Mouse (Mus musculus) liver, postnatal 0 days (tissue): ENCODE measurements at regions not wholly inside any gene's neighbourhood (a gene's known extent, or its start where the extent isn't known, plus 50 kb on each side); places are given as distances from the start of the nearest gene placed in this dataset.
"Not testable (repeated sequence)": the region's sequence is repeated elsewhere in the genome, so short reads cannot be mapped to it uniquely, and the experiment has no call there.

ENCODE experiments used
- ATAC-seq: fragments of 200-750 bp; cut with Nextera tagmentation; 2 replicates; pipeline ENCODE4 v1.8.0; 2017; ENCODE audit warnings: mild to moderate bottlenecking, moderate library complexity
- DNase-seq: peaks from one replicate; pipeline ENCODE4 v3.0.0-alpha.2; 2016
- H3K27ac ChIP-seq: fragments of 300-500 bp; sonication (generic); 2 replicates; pipeline ENCODE4 v1.5.1; 2014; ENCODE audit warnings: antibody characterized with exemption, moderate library complexity, mild to moderate bottlenecking, low read depth
- H3K27me3 ChIP-seq: fragments of 300-500 bp; sonication (generic); 2 replicates; pipeline ENCODE4 v1.6.1; 2014; ENCODE audit warnings: low read length, control low read depth, mixed read lengths; ENCODE audit not compliant: insufficient read depth
- H3K36me3 ChIP-seq: fragments of 300-500 bp; sonication (generic); replicated peaks from 2 replicates; pipeline ENCODE4 v1.6.1; 2014; ENCODE audit warnings: mild to moderate bottlenecking, control low read depth, low read length, moderate library complexity, mixed read lengths; ENCODE audit not compliant: insufficient read depth
- H3K4me1 ChIP-seq: fragments of 300-500 bp; sonication (generic); 2 replicates; pipeline ENCODE4 v1.6.1; 2014; ENCODE audit warnings: antibody characterized with exemption, mild to moderate bottlenecking, control low read depth; ENCODE audit not compliant: insufficient read depth
- H3K4me2 ChIP-seq: fragments of 300-500 bp; sonication (generic); 2 replicates; pipeline ENCODE4 v1.6.1; 2014; ENCODE audit warnings: low read depth, mild to moderate bottlenecking, low read length, moderate library complexity, mixed read lengths
- H3K4me3 ChIP-seq: fragments of 300-500 bp; sonication (generic); 2 replicates; pipeline ENCODE4 v1.5.1; 2014; ENCODE audit warnings: low read depth, low read length
- H3K9ac ChIP-seq: fragments of 300-500 bp; sonication (generic); replicated peaks from 2 replicates; pipeline ENCODE4 v1.6.1; 2014; ENCODE audit warnings: mild to moderate bottlenecking, moderate library complexity
- H3K9me3 ChIP-seq: fragments of 300-500 bp; sonication (generic); 2 replicates; pipeline ENCODE4 v1.6.1; 2016; ENCODE audit warnings: mild to moderate bottlenecking, control low read depth, low read length, mixed read lengths
- CTCF ChIP-seq: sonication (generic); IDR thresholded peaks from 2 replicates; pipeline ENCODE4 v1.5.1; 2016; ENCODE audit warnings: antibody characterized with exemption, low read depth
- EP300 ChIP-seq: IDR thresholded peaks from 2 replicates; pipeline ENCODE4 v1.6.1; 2016; ENCODE audit warnings: antibody characterized with exemption, low read depth, mild to moderate bottlenecking
- WGBS: fragments of 180-500 bp; shearing (Covaris S2); extraction: QIAGEN DNeasy Blood & Tissue Kit; methylation state at CpG from one replicate; pipeline ENCODE4 v1.1.7; 2014; ENCODE audit not compliant: insufficient replicate concordance; 5-methylcytosine and 5-hydroxymethylcytosine counted together

DNA sequence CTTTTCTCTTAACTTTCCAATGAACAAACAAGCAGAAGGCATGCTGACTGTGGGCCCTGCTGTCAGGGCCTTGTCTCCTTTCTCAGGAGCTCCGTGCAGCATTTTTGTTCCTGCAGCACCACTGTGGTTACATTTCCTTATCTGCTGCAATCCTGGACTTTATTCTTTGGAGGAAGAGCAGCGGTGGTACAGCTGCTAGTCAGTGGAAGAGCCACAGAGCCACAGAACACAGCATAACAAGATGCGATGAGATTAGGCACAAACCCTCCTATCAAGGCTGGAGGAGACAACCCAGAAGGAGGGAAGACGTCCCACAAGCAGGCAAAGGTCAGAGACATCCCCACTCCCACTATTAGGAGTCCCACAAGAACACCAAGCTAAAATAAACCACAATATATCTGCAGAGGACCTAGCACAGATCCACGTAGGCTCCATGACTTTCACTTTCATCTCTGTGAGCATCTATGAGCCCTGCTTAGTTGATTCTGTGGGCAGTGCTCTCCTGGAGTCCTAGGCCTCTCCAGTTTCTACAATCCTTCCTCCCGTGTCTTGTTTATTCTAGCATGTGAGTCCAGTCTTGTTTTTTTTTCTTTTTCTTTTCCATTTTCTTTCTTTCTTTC, 133.0 kb downstream of the Zfp619 start:
- ATAC-seq, result no peak
- Histone ChIP-seq H3K9ac (no peak overlapping the region), H3K36me3 (no peaks in the 10 kb centered on the region), H3K4me1 (no peaks in the 10 kb centered on the region), H3K9me3 (no peaks in the 10 kb centered on the region), H3K4me3 (no peak overlapping the region), H3K27me3 (no peaks in the 10 kb centered on the region), H3K4me2 (no peak overlapping the region), H3K27ac (no peak overlapping the region)
- TF ChIP-seq CTCF (no peak), EP300 (no peak)
- WGBS, result 62% methylated on average over 6 of the region's 6 CpGs
- DNase-seq, result no peak

DNA sequence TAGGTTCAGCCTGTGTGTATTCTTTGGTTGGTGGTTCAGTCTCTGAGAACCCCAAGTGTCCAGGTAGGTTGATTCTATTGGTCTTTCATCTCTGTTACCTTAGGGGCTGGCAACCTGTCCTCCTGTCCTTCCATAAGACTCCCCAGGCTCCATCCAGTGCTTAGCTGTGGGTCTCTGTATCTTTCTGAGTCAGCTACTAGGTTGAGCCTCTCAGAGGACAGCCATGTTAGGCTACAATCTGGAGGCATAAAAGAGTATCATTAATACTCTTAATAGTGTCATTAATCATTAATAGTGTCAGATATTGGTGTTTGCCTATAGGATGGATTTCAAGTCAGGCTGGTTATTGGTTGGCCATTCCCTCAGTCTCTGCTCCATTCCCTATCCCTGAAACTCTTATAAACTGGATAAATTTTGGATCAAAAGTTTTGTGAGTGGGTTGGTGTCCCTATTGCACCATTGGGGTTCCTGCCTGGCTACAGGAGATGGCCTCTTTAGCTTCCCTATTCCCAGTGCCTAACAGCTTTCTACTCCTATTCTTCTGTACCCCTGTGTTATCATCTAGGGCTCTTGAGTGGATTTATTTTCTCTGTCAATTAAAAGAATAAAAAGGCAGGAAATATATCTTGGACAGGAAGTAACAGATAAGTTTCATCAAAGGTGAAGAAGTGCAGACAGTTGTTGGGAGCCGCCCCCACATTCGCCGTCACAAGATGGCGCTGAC, 137.2 kb downstream of the Zfp619 start:
- 30% methylated on average over 4 of the region's 4 CpGs for WGBS
- peak; percentile 66 for ATAC-seq

DNA sequence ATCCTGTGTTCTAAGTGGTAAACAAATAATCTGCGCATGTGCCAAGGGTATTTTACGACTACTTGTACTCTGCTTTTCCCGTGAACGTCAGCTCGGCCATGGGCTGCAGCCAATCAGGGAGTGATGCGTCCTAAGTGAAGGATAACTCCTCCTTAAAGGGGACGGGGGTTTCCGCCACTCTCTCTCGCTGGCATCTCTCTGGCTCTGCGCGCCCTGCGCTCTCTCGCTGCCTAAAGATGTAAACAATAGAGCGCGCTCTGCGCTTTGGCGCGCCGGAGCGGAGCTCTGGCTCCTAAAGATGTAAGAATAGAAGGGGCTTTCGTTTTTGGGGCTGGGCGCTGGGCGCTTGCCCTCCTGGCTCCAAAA, 137.7 kb downstream of the Zfp619 start:
- peak overlapping the region; percentile 50 for H3K9ac ChIP-seq
- peak; percentile 67 for ATAC-seq
- H3K9me3 ChIP-seq, H3K36me3 ChIP-seq, H3K27ac ChIP-seq, H3K4me1 ChIP-seq, H3K27me3 ChIP-seq, DNase-seq: not testable (repeated sequence)
- peak overlapping the region; percentile 61 for H3K4me2 ChIP-seq
- peak overlapping the region; percentile 45 for H3K4me3 ChIP-seq
- 8% methylated on average over 20 of the region's 23 CpGs for WGBS

More for the DNA sequence above, 137.2 kb downstream of the Zfp619 start:
- Histone ChIP-seq H3K4me3 (no peak overlapping the region), H3K27me3 (no peaks in the 10 kb centered on the region), H3K4me2 (no peak overlapping the region), H3K36me3 (no peaks in the 10 kb centered on the region), H3K27ac (no peak overlapping the region), H3K9me3 (no peaks in the 10 kb centered on the region), H3K9ac (no peak overlapping the region), H3K4me1 (0 out of 2 replicates have a peak, but pooled peaks cover 4% of the 10 kb centered on the region)
- no peak for DNase-seq
- TF ChIP-seq CTCF (no peak), EP300 (no peak)

DNA sequence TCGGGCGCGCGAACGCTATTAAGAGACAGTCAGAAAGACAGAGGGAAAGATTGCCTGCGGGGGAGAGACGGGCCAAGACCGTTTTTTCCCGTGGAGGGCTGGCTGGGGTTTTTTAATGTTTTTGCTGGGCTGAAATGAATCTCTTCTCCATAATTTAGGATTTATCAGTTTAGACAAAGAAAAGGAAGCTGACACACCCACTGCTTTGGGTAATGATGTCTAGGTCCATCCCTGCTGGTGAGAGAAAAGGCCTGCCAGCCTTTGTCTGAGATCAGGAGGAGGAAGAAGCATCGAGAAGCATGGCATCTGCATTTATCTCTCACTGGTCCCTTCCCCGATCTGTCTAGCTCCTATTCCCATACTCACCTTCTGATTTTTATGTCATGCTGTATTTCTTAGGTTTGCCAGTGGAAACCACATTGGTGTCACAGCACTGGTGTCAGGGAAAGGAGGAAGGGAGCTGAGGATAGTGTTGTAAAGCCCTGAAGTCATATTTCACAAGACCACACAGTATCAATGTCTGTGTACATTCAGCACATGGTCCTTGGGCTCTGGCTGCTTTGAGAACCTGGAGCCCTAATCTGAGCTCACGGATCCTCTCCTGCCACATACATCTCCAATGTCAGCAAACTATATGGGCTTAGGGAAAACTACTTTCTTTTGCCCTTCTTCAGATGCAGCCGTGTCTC, 138.3 kb downstream of the Zfp619 start:
- ATAC-seq (peak; percentile 38; the same call in 1 of the 2 replicates), DNase-seq (no peak)
- H3K27ac ChIP-seq, result peak overlapping the region; percentile 35; the same call in 1 of the 2 replicates
- no peaks in the 10 kb centered on the region for H3K27me3 ChIP-seq
- H3K9me3 ChIP-seq, result no peaks in the 10 kb centered on the region
- H3K4me3 ChIP-seq, result peak overlapping the region; percentile 45
- H3K4me1 ChIP-seq, result 0 out of 2 replicates have a peak, but pooled peaks cover 4% of the 10 kb centered on the region
- H3K4me2 ChIP-seq, result peak overlapping the region; percentile 61
- H3K36me3 ChIP-seq, result no peaks in the 10 kb centered on the region
- no peak for TF ChIP-seq EP300
- TF ChIP-seq CTCF, result no peak
- WGBS, result 32% methylated on average over 13 of the region's 13 CpGs
- peak overlapping the region; percentile 50 for H3K9ac ChIP-seq

DNA sequence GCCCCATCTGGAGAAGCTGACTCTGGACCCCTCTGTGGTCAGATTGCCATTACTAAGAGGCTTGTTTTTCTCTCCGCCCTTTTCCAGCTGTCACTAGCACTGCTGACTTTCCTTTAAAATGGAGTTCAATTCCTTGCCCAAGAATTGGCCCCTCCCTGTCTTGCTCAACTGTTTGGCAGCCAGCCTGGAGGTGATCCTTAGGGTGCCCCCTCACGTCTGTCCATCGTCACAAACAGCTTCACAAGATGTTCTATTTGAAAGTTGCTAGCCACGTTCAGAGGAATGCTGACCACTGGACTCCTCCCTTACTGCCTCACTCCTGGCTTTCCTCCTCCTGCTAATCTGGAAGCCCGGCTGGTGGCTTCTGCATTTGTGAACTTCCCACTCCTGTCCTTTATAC, 142.0 kb downstream of the Zfp619 start:
- H3K4me1 ChIP-seq, result 0 out of 2 replicates have a peak, but pooled peaks cover 4% of the 10 kb centered on the region
- peaks cover 4% of the 10 kb centered on the region; the same call in 1 of the 2 replicates for H3K9me3 ChIP-seq
- no peak overlapping the region for H3K4me2 ChIP-seq
- 37% methylated on average over 5 of the region's 5 CpGs for WGBS
- H3K27ac ChIP-seq, result no peak overlapping the region
- DNase-seq (peak; percentile 20), ATAC-seq (peak; percentile 10; the same call in 1 of the 2 replicates)
- H3K36me3 ChIP-seq, result no peaks in the 10 kb centered on the region
- no peak overlapping the region for H3K9ac ChIP-seq
- no peak for TF ChIP-seq CTCF
- no peak for TF ChIP-seq EP300
- H3K4me3 ChIP-seq, result no peak overlapping the region
- H3K27me3 ChIP-seq, result no peaks in the 10 kb centered on the region

DNA sequence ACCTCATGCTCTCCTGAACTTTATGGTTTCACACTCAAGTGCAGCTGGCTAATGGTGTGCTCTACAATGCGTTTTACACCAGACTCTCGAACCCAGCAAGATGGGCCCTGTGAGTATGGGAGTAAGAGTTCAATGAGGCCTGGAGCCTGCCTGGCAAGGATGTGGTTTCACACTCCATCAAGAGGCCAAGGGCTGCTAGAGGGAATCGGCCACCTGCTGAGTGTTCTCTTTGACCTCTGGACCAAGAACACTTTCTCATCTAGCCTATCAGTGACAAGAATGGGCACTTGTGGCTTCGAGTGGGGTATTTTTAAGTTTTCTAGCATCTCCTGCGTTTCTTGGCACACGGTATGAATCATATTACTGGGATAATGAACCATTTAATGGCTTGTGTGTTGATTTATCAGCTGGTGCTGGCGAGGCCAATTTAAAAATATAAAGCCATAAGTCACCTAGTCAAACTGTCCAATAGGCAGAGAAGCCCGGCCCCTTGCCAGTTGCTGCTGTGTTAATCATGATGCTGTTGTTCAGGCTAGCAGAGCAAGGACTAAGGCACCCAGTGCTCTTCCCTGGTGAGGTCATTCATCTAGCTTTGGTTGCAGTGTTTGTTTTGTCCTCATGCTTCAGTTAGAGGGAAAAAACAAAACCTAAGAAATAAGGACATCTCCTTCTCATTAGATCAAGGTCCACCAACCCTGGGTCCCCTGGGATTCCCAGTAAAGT, 157.7 kb downstream of the Zfp619 start:
- 61% methylated on average over 8 of the region's 8 CpGs for WGBS
- no peaks in the 10 kb centered on the region for H3K4me1 ChIP-seq
- no peak for TF ChIP-seq EP300
- TF ChIP-seq CTCF, result no peak

More for the DNA sequence above, 157.7 kb downstream of the Zfp619 start:
- Histone ChIP-seq H3K9ac (no peak overlapping the region), H3K4me3 (no peak overlapping the region), H3K36me3 (no peaks in the 10 kb centered on the region), H3K27me3 (no peaks in the 10 kb centered on the region), H3K9me3 (no peaks in the 10 kb centered on the region), H3K27ac (no peak overlapping the region), H3K4me2 (no peak overlapping the region)
- ATAC-seq (peak; percentile 60), DNase-seq (peak; percentile 17)
